Mouse (Mus musculus) MEL (cell line): ENCODE results near the gene Zc3h6. TPM values are rescaled to one million over a fixed set of nuclear protein-coding genes. Genes with fewer than 3 reads are reported as not detected.
"Not testable (repeated sequence)": the region's sequence is repeated elsewhere in the genome, so short reads cannot be mapped to it uniquely, and the experiment has no call there.

Experiments used
- DNase-seq: peaks from one replicate; pipeline ENCODE4 v3.0.0; 2011; ENCODE audit warnings: low read depth, low spot score
- H3K27ac ChIP-seq: 2 replicates; pipeline ENCODE4 v1.5.1; 2012; ENCODE audit warnings: low read depth, mild to moderate bottlenecking, control low read depth, low read length, moderate library complexity; ENCODE audit not compliant: control insufficient read depth
- H3K27me3 ChIP-seq, 2 experiments: fragments of 150-350 bp in 1 of 2; sonication (generic) in 1 of 2; 2 replicates each; pipeline ENCODE4 v1.6.1; 2012; ENCODE audit warnings: low read length in 2 of 2, mild to moderate bottlenecking in 2 of 2, improper control_type of control experiment in 1 of 2, moderate library complexity in 1 of 2; ENCODE audit not compliant: insufficient read depth in 2 of 2, control insufficient read depth in 1 of 2
- H3K36me3 ChIP-seq, 2 experiments: 2 replicates each; pipeline ENCODE4 v1.6.1; 2012 to 2014; ENCODE audit warnings: low read length in 2 of 2, improper control_type of control experiment in 1 of 2, inconsistent platforms in 1 of 2, mild to moderate bottlenecking in 1 of 2; ENCODE audit not compliant: insufficient read depth in 2 of 2, control insufficient read depth in 1 of 2
- H3K4me1 ChIP-seq, 2 experiments: fragments of 150-350 bp in 1 of 2; sonication (generic) in 1 of 2; 2 replicates each; pipeline ENCODE4 v1.6.1; 2012; ENCODE audit warnings: low read length in 2 of 2, improper control_type of control experiment in 1 of 2, mild to moderate bottlenecking in 1 of 2; ENCODE audit not compliant: insufficient read depth in 2 of 2, control insufficient read depth in 1 of 2
- H3K4me3 ChIP-seq, 2 experiments: fragments of 150-350 bp in 1 of 2; sonication (generic) in 1 of 2; 2 replicates each; pipeline ENCODE4 v1.5.1; 2012; ENCODE audit warnings: low read depth in 2 of 2, low read length in 2 of 2, mild to moderate bottlenecking in 2 of 2, moderate library complexity in 2 of 2, control low read depth in 1 of 2, improper control_type of control experiment in 1 of 2; ENCODE audit not compliant: control insufficient read depth in 1 of 2, insufficient read depth in 1 of 2
- H3K79me2 ChIP-seq: 2 replicates; pipeline ENCODE4 v1.6.1; 2012; ENCODE audit warnings: mild to moderate bottlenecking, low read length, moderate library complexity; ENCODE audit not compliant: control insufficient read depth, poor library complexity, insufficient read depth
- H3K9ac ChIP-seq: 2 replicates; pipeline ENCODE4 v1.6.1; 2012; ENCODE audit warnings: low read depth, mild to moderate bottlenecking, control low read depth, low read length, moderate library complexity; ENCODE audit not compliant: control insufficient read depth, poor library complexity, severe bottlenecking
- H3K9me3 ChIP-seq: fragments of 150-350 bp; sonication (generic); replicated peaks from 2 replicates; pipeline ENCODE4 v1.6.1; 2012; ENCODE audit warnings: mild to moderate bottlenecking, low read length, improper control_type of control experiment, moderate library complexity; ENCODE audit not compliant: insufficient read depth
- CHD2 ChIP-seq: IDR thresholded peaks from 2 replicates; pipeline ENCODE4 v1.6.1; 2011; ENCODE audit warnings: low read length, improper control_type of control experiment
- CTCF ChIP-seq, 3 experiments: IDR thresholded peaks in 2 of 3; conservative IDR thresholded peaks in 1 of 3; 2 replicates each; pipeline ENCODE4 v1.5.1; 2011 to 2012; ENCODE audit warnings: low read length in 3 of 3, low read depth in 2 of 3, mild to moderate bottlenecking in 2 of 3, improper control_type of control experiment in 1 of 3, inconsistent platforms in 1 of 3, mixed read lengths in 1 of 3, moderate library complexity in 1 of 3; ENCODE audit not compliant: control insufficient read depth in 1 of 3, insufficient read depth in 1 of 3, poor library complexity in 1 of 3, severe bottlenecking in 1 of 3
- E2F4 ChIP-seq: IDR thresholded peaks from 2 replicates; pipeline ENCODE4 v1.6.1; 2011; ENCODE audit warnings: low read depth, low read length, improper control_type of control experiment, borderline replicate concordance
- EP300 ChIP-seq, 2 experiments: IDR thresholded peaks; 2 replicates each; pipeline ENCODE4 v1.6.1; 2011; ENCODE audit warnings: improper control_type of control experiment in 2 of 2, low read length in 2 of 2, low read depth in 1 of 2, mild to moderate bottlenecking in 1 of 2
- HCFC1 ChIP-seq: IDR thresholded peaks from 2 replicates; pipeline ENCODE4 v1.6.1; 2012; ENCODE audit warnings: low read depth, mild to moderate bottlenecking, inconsistent platforms, low read length, improper control_type of control experiment, moderate library complexity
- JUND ChIP-seq: IDR thresholded peaks from 2 replicates; pipeline ENCODE4 v1.6.1; 2011; ENCODE audit warnings: low read depth, mild to moderate bottlenecking, improper control_type of control experiment, low read length
- MAX ChIP-seq: IDR thresholded peaks from 2 replicates; pipeline ENCODE4 v1.6.1; 2011; ENCODE audit warnings: low read length, improper control_type of control experiment
- MAZ ChIP-seq: IDR thresholded peaks from 2 replicates; pipeline ENCODE4 v1.6.1; 2012; ENCODE audit warnings: low read depth, mild to moderate bottlenecking, inconsistent platforms, low read length, improper control_type of control experiment
- MXI1 ChIP-seq: IDR thresholded peaks from 2 replicates; pipeline ENCODE4 v1.6.1; 2011; ENCODE audit warnings: mild to moderate bottlenecking, low read depth, low read length, improper control_type of control experiment
- MYB ChIP-seq: IDR thresholded peaks from 2 replicates; pipeline ENCODE4 v1.6.1; 2011; ENCODE audit warnings: mild to moderate bottlenecking, low read depth, low read length, improper control_type of control experiment
- POLR2A ChIP-seq, 2 experiments: IDR thresholded peaks; 2 replicates each; pipeline ENCODE4 v1.6.1; 2011 to 2012; ENCODE audit warnings: low read length in 2 of 2, mild to moderate bottlenecking in 2 of 2, control low read depth in 1 of 2, improper control_type of control experiment in 1 of 2, low read depth in 1 of 2, moderate library complexity in 1 of 2; ENCODE audit not compliant: control insufficient read depth in 1 of 2, insufficient read depth in 1 of 2, poor library complexity in 1 of 2
- POLR2AphosphoS2 ChIP-seq: IDR thresholded peaks from 2 replicates; pipeline ENCODE4 v1.6.1; 2011; ENCODE audit warnings: low read length, improper control_type of control experiment
- POLR2AphosphoS5 ChIP-seq: IDR thresholded peaks from 2 replicates; pipeline ENCODE4 v1.6.1; 2012; ENCODE audit warnings: low read depth, borderline replicate concordance, mild to moderate bottlenecking, inconsistent platforms, low read length, moderate library complexity, mixed read lengths
- SMC3 ChIP-seq: IDR thresholded peaks from 2 replicates; pipeline ENCODE4 v1.6.1; 2011; ENCODE audit warnings: low read depth, low read length, improper control_type of control experiment
- TAL1 ChIP-seq: IDR thresholded peaks from 2 replicates; pipeline ENCODE4 v1.6.1; 2012; ENCODE audit warnings: mild to moderate bottlenecking, inconsistent platforms, low read length, moderate library complexity, mixed read lengths
- ZMIZ1 ChIP-seq: IDR thresholded peaks from 2 replicates; pipeline ENCODE4 v1.6.1; 2012; ENCODE audit warnings: low read depth, mild to moderate bottlenecking, inconsistent platforms, low read length, improper control_type of control experiment, moderate library complexity
- polyA plus RNA-seq, 2 experiments: library from polyadenylated mRNA; stranded (reverse) in 1 of 2; unstranded in 1 of 2; fragments of >175 nt in 1 of 2; fragments of >200 nt in 1 of 2; gene quantifications; 2 replicates each; pipeline versions ENCODE4 v1.2.1 to v1.2.4; 2012; ENCODE audit warnings: low replicate concordance in 2 of 2, low read depth in 1 of 2; ENCODE audit not compliant: insufficient read length in 2 of 2, insufficient read depth in 1 of 2, missing spikeins in 1 of 2
- total RNA-seq: library from RNA; depleted of rRNA; stranded (reverse); fragments of 300-350 nt; gene quantifications from 2 replicates; pipeline ENCODE4 v1.2.3, GENCODE M21; 2012

Zc3h6 gene
- total and polyA plus RNA-seq, 3 experiments: 0.69 to 1.4 TPM; not detected in 1

DNA sequence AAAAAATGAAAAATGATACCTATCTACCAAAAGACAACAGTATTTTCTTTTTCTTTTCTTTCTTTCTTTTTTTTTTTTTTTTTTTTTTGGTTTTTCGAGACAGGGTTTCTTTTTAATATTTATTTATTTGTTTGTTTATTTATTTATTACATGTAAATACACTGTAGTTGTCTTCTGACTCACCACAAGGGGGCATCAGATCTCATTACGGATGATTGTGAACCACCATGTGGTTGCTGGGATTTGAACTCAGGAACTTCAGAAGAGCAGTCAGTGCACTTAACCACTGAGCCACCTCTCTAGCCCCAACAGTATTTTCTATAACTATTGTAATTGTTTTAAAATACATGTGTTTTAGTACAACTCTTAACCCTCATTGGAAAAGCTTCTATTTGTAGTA is 41.7 kb downstream of the Zc3h6 start:
- peaks cover 8 to 18% of the 10 kb centered on the region in 2 experiments for H3K4me1 ChIP-seq
- TF ChIP-seq CTCF (IDR thresholded peaks at IDR 0.05 in 2 of 3, conservative IDR thresholded peaks at IDR 0.05 in 1 of 3; ENCODE audit: control insufficient read depth in 1 of 3, insufficient read depth in 1 of 3, low read depth in 2 of 3, low read length in 3 of 3, poor library complexity in 1 of 3, severe bottlenecking in 1 of 3) (peak in 2 of 3 experiments; percentile 18 to 26; a peak in 3 of 6 replicates), SMC3 (peak; percentile 25; the same call in 1 of the 2 replicates)
- not testable (repeated sequence) for H3K27ac ChIP-seq, H3K4me3 ChIP-seq, H3K9me3 ChIP-seq, H3K27me3 ChIP-seq, H3K79me2 ChIP-seq, H3K9ac ChIP-seq
- peaks cover 0 to 14% of the 10 kb centered on the region in 2 experiments; a peak in 2 of 4 replicates for H3K36me3 ChIP-seq
- DNase-seq: peak; percentile 22

DNA sequence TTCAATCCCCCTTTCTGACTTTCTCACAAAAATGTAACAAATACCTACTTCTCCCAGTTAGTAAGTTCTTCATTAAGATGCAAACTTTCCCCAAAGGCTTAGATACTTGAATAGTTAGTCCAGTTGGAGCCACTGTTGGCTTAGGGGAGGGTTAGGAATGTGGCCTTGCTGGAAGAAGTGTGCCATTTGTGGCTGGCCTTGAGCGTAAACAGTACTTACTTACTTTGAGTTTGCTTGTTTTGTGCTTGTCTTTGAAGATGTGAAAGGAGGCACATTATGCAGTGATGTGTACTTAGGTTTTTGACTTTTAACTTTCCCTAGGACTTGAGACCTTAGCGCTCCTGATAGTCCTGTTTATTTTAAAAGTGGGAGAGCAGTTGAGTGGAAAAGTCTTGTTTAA is 52.9 kb downstream of the Zc3h6 start:
- DNase-seq: no peak
- H3K9me3 ChIP-seq: no peaks in the 10 kb centered on the region
- H3K4me3 ChIP-seq: no peak overlapping the region

DNA sequence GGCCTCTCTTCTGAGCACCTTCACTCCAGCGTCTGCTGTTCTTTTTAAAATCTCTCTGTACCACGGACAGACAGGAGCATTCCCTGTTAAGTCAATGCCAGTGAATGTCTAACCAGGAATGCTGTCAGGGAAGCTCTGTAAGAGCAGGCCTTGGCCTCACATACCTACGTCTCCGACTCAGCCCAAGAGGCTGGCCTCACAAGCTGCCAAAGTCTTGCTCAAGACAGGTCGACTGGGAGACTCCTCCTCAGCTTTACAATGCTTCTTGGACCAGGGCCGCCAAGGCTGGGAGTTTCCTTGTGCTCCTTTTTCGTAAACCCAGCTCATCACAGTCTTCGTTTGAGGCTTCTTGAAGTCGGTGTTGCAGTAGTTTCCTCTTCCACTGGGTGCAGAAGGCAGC is 57.6 kb downstream of the Zc3h6 start:
- Histone ChIP-seq H3K79me2 (no peaks in the 10 kb centered on the region), H3K27me3 (no peaks in the 10 kb centered on the region; a peak in 1 of 4 replicates), H3K9ac (no peak overlapping the region), H3K4me1 (no peaks in the 10 kb centered on the region), H3K27ac (no peak overlapping the region), H3K9me3 (no peaks in the 10 kb centered on the region), H3K36me3 (no peaks in the 10 kb centered on the region), H3K4me3 (no peak overlapping the region)
- TF ChIP-seq MAX: no peak
- no peak for TF ChIP-seq JUND
- no peak for TF ChIP-seq POLR2A (IDR thresholded peaks at IDR 0.05; ENCODE audit: control insufficient read depth in 1 of 2, insufficient read depth in 1 of 2, low read depth in 1 of 2, low read length in 2 of 2, poor library complexity in 1 of 2)
- TF ChIP-seq MXI1: no peak
- no peak for TF ChIP-seq MYB
- TF ChIP-seq POLR2AphosphoS2: no peak
- no peak for TF ChIP-seq ZMIZ1
- TF ChIP-seq EP300 (IDR thresholded peaks at IDR 0.05; ENCODE audit: low read depth in 1 of 2, low read length in 2 of 2): no peak
- TF ChIP-seq MAZ: no peak
- TF ChIP-seq, all 39 proteins: peak for 0
- DNase-seq: no peak

More for the DNA sequence above, 52.9 kb downstream of the Zc3h6 start:
- TF ChIP-seq MYB (no peak), E2F4 (no peak), HCFC1 (no peak), EP300 (IDR thresholded peaks at IDR 0.05; ENCODE audit: low read depth in 1 of 2, low read length in 2 of 2) (no peak), POLR2AphosphoS5 (no peak), CTCF (IDR thresholded peaks at IDR 0.05 in 2 of 3, conservative IDR thresholded peaks at IDR 0.05 in 1 of 3; ENCODE audit: control insufficient read depth in 1 of 3, insufficient read depth in 1 of 3, low read depth in 2 of 3, low read length in 3 of 3, poor library complexity in 1 of 3, severe bottlenecking in 1 of 3) (no peak), CHD2 (no peak), MAX (no peak), TAL1 (no peak)
- Histone ChIP-seq H3K27ac (no peak overlapping the region), H3K4me1 (no peaks in the 10 kb centered on the region), H3K36me3 (no peaks in the 10 kb centered on the region), H3K27me3 (no peaks in the 10 kb centered on the region), H3K9ac (no peak overlapping the region), H3K79me2 (no peaks in the 10 kb centered on the region)
